Comparison of ENCODE assay signal across 26 mouse cellular contexts in the genomic region with DNA sequence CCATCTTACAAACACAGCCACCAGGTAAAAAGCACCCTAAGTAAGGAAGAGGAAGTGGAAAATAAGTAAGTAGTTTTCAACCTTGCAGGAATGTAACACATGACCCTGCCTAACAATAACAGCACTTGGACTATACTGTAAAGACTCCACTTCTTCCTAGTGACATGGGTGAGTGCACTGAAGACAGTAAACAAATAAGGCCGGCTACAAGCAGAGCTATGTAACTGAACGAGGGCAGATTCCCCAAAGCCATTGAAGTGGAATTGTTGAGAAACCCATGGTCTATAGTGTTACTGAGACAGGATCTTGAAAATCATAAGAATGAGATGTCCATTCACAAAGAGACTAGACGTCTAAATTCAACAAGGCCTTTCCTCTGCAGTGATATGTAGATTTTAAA.
"Had no signal": no experiment of that assay in that cellular context is flagged by ENCODE, and none has a peak within 500 bp of the region (broad histone marks: within the 10 kb centered on the region; RNA-seq: fewer than 3 reads in every experiment).

No protein-coding gene starts in this region.

- H3K4me3 ChIP-seq: gastrocnemius, adult 2 months; heart, embryonic 10.5 days; heart, embryonic 12.5 days; hindbrain, embryonic 10.5 days; hindbrain, embryonic 12.5 days; intestine, embryonic 15.5 days; layer of hippocampus, adult 2 months; left cerebral cortex, adult 2 months; limb, embryonic 10.5 days; limb, embryonic 12.5 days; liver, embryonic 13.5 days; liver, embryonic 15.5 days had no signal

- H3K27me3 ChIP-seq: heart, embryonic 12.5 days; hindbrain, embryonic 12.5 days; intestine, embryonic 15.5 days; limb, embryonic 12.5 days; liver, embryonic 13.5 days; liver, embryonic 15.5 days had no signal

- H3K4me2 ChIP-seq: heart, embryonic 12.5 days; hindbrain, embryonic 12.5 days; hindbrain, embryonic 14.5 days; intestine, embryonic 15.5 days; limb, embryonic 12.5 days; liver, embryonic 11.5 days; liver, embryonic 13.5 days; liver, embryonic 15.5 days had no signal

- DNase-seq: gastrocnemius, adult 2 months; gastrocnemius, postnatal 10 days; gastrocnemius, postnatal 25 days; heart, adult 18-20 months; heart, postnatal 10 days; heart, postnatal 4 days; kidney, adult 18-20 months; kidney, postnatal 14 days; kidney, postnatal 4 days; liver; liver, embryonic 13.5 days had no signal

- ATAC-seq: hindbrain, embryonic 16.5 days; inflammation-experienced regulatory T-cells, adult 6 months; intestine, embryonic 15.5 days; intestine, postnatal 0 days had no signal

- H3K9ac ChIP-seq: heart, embryonic 12.5 days; hindbrain, embryonic 12.5 days; hindbrain, embryonic 14.5 days; intestine, embryonic 15.5 days; limb, embryonic 12.5 days; liver, embryonic 13.5 days; liver, embryonic 15.5 days had no signal

- H3K36me3 ChIP-seq: hindbrain, embryonic 12.5 days; intestine, embryonic 15.5 days had no signal

- H3K4me1 ChIP-seq: heart, embryonic 12.5 days; hindbrain, embryonic 10.5 days; hindbrain, embryonic 12.5 days; intestine, embryonic 15.5 days; limb, embryonic 10.5 days; limb, embryonic 12.5 days had no signal

- H3K27ac ChIP-seq: gastrocnemius, adult 2 months; heart, embryonic 10.5 days; hindbrain, embryonic 10.5 days; hindbrain, embryonic 12.5 days; hindbrain, embryonic 14.5 days; intestine, embryonic 15.5 days; layer of hippocampus, adult 2 months; left cerebral cortex, adult 2 months; limb, embryonic 10.5 days; limb, embryonic 12.5 days; liver, embryonic 13.5 days; liver, embryonic 15.5 days had no signal

- H3K9me3 ChIP-seq: heart, embryonic 10.5 days; heart, embryonic 12.5 days; hindbrain, embryonic 10.5 days; hindbrain, embryonic 12.5 days; intestine, embryonic 15.5 days; limb, embryonic 10.5 days; limb, embryonic 12.5 days; liver, embryonic 13.5 days; liver, embryonic 15.5 days had no signal
